Mouse (Mus musculus): ENCODE data around the gene Gm15056. TPM values are rescaled to one million over a fixed set of nuclear protein-coding genes. Genes with fewer than 3 reads are reported as not detected.

Gene Gm15056
- not detected in 2 replicates for total RNA-seq (2014; rRNA removed)
- not detected in 2 replicates for polyA plus RNA-seq (2015; fragmentation: Nextera tagmentation; extraction: Ambion mirVana)

DNA sequence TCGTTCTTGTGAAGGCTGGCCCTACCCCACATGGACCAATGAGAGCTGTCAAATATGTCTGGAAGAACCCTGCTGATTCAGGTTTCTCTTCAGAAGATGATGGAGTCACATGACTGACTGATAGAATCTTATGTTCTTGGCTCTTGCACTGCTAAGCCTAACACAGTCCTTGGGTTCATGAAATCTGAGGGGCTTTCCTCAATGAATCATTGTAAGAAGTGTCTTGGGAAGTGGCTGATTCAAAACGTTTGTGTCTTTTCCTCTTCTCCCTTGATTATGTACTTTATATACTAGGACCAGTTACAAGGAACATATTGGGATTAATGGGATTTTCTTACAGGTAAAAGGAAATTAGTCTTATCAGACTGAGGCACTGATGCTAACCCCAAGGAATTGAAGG is at the start of gene Gm15056:
TSS of gene Gm15056 (minus strand) at position 101 of the 400 bp plus-strand sequence.
- Histone ChIP-seq H3K9me3 (ENCODE audit: low read length) (peaks cover 46% of the 10 kb centered on the region; the same call in 1 of the 2 replicates), H3K4me1 (ENCODE audit: insufficient read depth, low read length) (no peaks in the 10 kb centered on the region), H3K27ac (ENCODE audit: low read depth, low read length) (no peak within 1 kb of the TSS), H3K4me2 (ENCODE audit: low read depth, low read length, poor library complexity, severe bottlenecking) (no peak within 1 kb of the TSS), H3K4me3 (ENCODE audit: low read depth, low read length) (no peak within 1 kb of the TSS), H3K27me3 (ENCODE audit: insufficient read depth, low read length) (no peaks in the 10 kb centered on the region), H3K9ac (replicated peaks; ENCODE audit: low read length, poor library complexity, severe bottlenecking) (no peak within 1 kb of the TSS), H3K36me3 (ENCODE audit: insufficient read depth, low read length) (no peaks in the 10 kb centered on the region)
- ATAC-seq (ENCODE audit: low FRiP score) (no peak), DNase-seq (ENCODE audit: low spot score) (no peak)
- WGBS: 43% methylated on average over 2 of the region's 2 CpGs
- TF ChIP-seq CTCF (IDR thresholded peaks at IDR 0.05): no peak

- DNase-seq (ENCODE audit: low spot score): no peak
- Histone ChIP-seq H3K9ac (replicated peaks; ENCODE audit: low read length, poor library complexity, severe bottlenecking) (no peak within 1 kb of the TSS), H3K4me3 (ENCODE audit: low read depth, low read length) (no peak within 1 kb of the TSS), H3K36me3 (ENCODE audit: insufficient read depth, low read length) (no peaks in the 10 kb centered on the region), H3K9me3 (ENCODE audit: low read length) (peaks cover 9% of the 10 kb centered on the region; the same call in 1 of the 2 replicates), H3K4me1 (ENCODE audit: insufficient read depth, low read length) (no peaks in the 10 kb centered on the region), H3K27me3 (ENCODE audit: insufficient read depth, low read length) (no peaks in the 10 kb centered on the region), H3K27ac (ENCODE audit: low read depth, low read length) (no peak within 1 kb of the TSS), H3K4me2 (ENCODE audit: low read depth, low read length, poor library complexity, severe bottlenecking) (no peak within 1 kb of the TSS)
- no peak for ATAC-seq (ENCODE audit: low FRiP score)
- no peak for TF ChIP-seq CTCF (IDR thresholded peaks at IDR 0.05)
- 75% methylated on average over 3 of the region's 3 CpGs for WGBS
Observed at GRCm38 (mm10) chr8:20944610-20945009, 42.2 kb upstream of the Gm15056 start, which contains the start of gene AY761185. Gene AY761185 (minus strand): TSS chr8:20944710.

DNA sequence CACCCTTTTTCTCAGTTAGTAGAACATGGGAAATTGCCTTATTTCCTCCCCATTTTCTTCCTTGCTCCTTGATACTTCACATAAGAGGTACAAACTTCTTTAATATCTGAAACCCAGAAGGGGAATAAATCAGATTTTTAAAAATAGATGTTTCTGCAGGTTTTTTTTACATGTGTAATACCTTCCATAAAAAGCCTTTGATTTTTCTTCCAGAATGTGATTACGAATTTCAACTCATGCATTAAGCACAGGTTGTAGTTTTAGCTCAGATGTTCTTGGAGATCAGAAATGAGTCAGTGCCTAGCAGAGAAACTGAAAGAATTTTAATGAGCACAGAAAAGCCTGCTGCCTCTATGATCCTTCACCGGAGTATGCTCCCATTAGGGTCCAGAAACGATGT is 19.5 kb upstream of the Gm15056 start, which contains the start of gene Gm6040:
TSS of gene Gm6040 (minus strand) at position 101 of the 400 bp plus-strand sequence.
- Histone ChIP-seq H3K36me3 (ENCODE audit: insufficient read depth, low read length) (no peaks in the 10 kb centered on the region), H3K27me3 (ENCODE audit: insufficient read depth, low read length) (no peaks in the 10 kb centered on the region), H3K9ac (replicated peaks; ENCODE audit: low read length, poor library complexity, severe bottlenecking) (no peak within 1 kb of the TSS), H3K4me1 (ENCODE audit: insufficient read depth, low read length) (no peaks in the 10 kb centered on the region), H3K4me3 (ENCODE audit: low read depth, low read length) (no peak within 1 kb of the TSS), H3K4me2 (ENCODE audit: low read depth, low read length, poor library complexity, severe bottlenecking) (no peak within 1 kb of the TSS), H3K9me3 (ENCODE audit: low read length) (peaks cover 25% of the 10 kb centered on the region), H3K27ac (ENCODE audit: low read depth, low read length) (no peak within 1 kb of the TSS)
- 70% methylated on average over 3 of the region's 3 CpGs for WGBS
- no peak for TF ChIP-seq CTCF (IDR thresholded peaks at IDR 0.05)
- no peak for DNase-seq (ENCODE audit: low spot score)
- ATAC-seq (ENCODE audit: low FRiP score): no peak

GRCm38 (mm10) chr8:20912288-20912687 is 9.9 kb upstream of the Gm15056 start:
- no peak overlapping the region for H3K9ac ChIP-seq (replicated peaks; ENCODE audit: low read length, poor library complexity, severe bottlenecking)
- ATAC-seq (ENCODE audit: low FRiP score) (no peak), DNase-seq (ENCODE audit: low spot score) (no peak)
- no peak overlapping the region for H3K4me3 ChIP-seq (ENCODE audit: low read depth, low read length)
- H3K27me3 ChIP-seq (ENCODE audit: insufficient read depth, low read length): no peaks in the 10 kb centered on the region
- WGBS: 82% methylated on average over 1 of the region's 1 CpGs
- H3K4me1 ChIP-seq (ENCODE audit: insufficient read depth, low read length): no peaks in the 10 kb centered on the region
- no peak for TF ChIP-seq CTCF (IDR thresholded peaks at IDR 0.05)
- no peak overlapping the region for H3K27ac ChIP-seq (ENCODE audit: low read depth, low read length)
- H3K36me3 ChIP-seq (ENCODE audit: insufficient read depth, low read length): no peaks in the 10 kb centered on the region
- peaks cover 17% of the 10 kb centered on the region; the same call in 1 of the 2 replicates for H3K9me3 ChIP-seq (ENCODE audit: low read length)
- H3K4me2 ChIP-seq (ENCODE audit: low read depth, low read length, poor library complexity, severe bottlenecking): no peak overlapping the region

- H3K9ac ChIP-seq (replicated peaks; ENCODE audit: low read length, poor library complexity, severe bottlenecking): no peak overlapping the region
- H3K36me3 ChIP-seq (ENCODE audit: insufficient read depth, low read length): no peaks in the 10 kb centered on the region
- H3K4me2 ChIP-seq (ENCODE audit: low read depth, low read length, poor library complexity, severe bottlenecking): no peak overlapping the region
- ATAC-seq (ENCODE audit: low FRiP score): no peak
- H3K4me3 ChIP-seq (ENCODE audit: low read depth, low read length): no peak overlapping the region
- DNase-seq (ENCODE audit: low spot score): no peak
- H3K27me3 ChIP-seq (ENCODE audit: insufficient read depth, low read length): no peaks in the 10 kb centered on the region
- no peak for TF ChIP-seq CTCF (IDR thresholded peaks at IDR 0.05)
- H3K9me3 ChIP-seq (ENCODE audit: low read length): peaks cover 18% of the 10 kb centered on the region; the same call in 1 of the 2 replicates
- 53% methylated on average over 2 of the region's 2 CpGs for WGBS
- no peaks in the 10 kb centered on the region for H3K4me1 ChIP-seq (ENCODE audit: insufficient read depth, low read length)
- H3K27ac ChIP-seq (ENCODE audit: low read depth, low read length): no peak overlapping the region
Observed at GRCm38 (mm10) chr8:20908256-20908655, 5.8 kb upstream of the Gm15056 start.

GRCm38 (mm10) chr8:20907119-20907518 is 4.7 kb upstream of the Gm15056 start:
- TF ChIP-seq CTCF (IDR thresholded peaks at IDR 0.05): no peak
- no peak for DNase-seq (ENCODE audit: low spot score)
- H3K4me2 ChIP-seq (ENCODE audit: low read depth, low read length, poor library complexity, severe bottlenecking): no peak overlapping the region
- WGBS: 90% methylated on average over 2 of the region's 2 CpGs
- no peaks in the 10 kb centered on the region for H3K36me3 ChIP-seq (ENCODE audit: insufficient read depth, low read length)
- no peaks in the 10 kb centered on the region for H3K27me3 ChIP-seq (ENCODE audit: insufficient read depth, low read length)
- no peak overlapping the region for H3K27ac ChIP-seq (ENCODE audit: low read depth, low read length)
- peaks cover 18% of the 10 kb centered on the region; the same call in 1 of the 2 replicates for H3K9me3 ChIP-seq (ENCODE audit: low read length)
- no peak for ATAC-seq (ENCODE audit: low FRiP score)
- no peak overlapping the region for H3K4me3 ChIP-seq (ENCODE audit: low read depth, low read length)
- H3K9ac ChIP-seq (replicated peaks; ENCODE audit: low read length, poor library complexity, severe bottlenecking): no peak overlapping the region
- no peaks in the 10 kb centered on the region for H3K4me1 ChIP-seq (ENCODE audit: insufficient read depth, low read length)

Measured in midbrain, postnatal 0 days (tissue).